Mouse (Mus musculus): ENCODE results near the gene Zscan29.

- TF ChIP-seq POLR2A (IDR thresholded peaks at IDR 0.05; ENCODE audit: low read depth, low read length) (no peak), CTCF (IDR thresholded peaks at IDR 0.05; ENCODE audit: extremely low read depth, insufficient read depth, insufficient read length, insufficient replicate concordance) (no peak)
Measured at GRCm38 (mm10) chr2:121149679-121150078, 21.2 kb downstream of the Zscan29 start.

Data from spleen, adult 2 months (tissue).